Mouse (Mus musculus) frontal cortex, adult 2 months (tissue): ENCODE results near the gene Casr. TPM values are rescaled to one million over a fixed set of nuclear protein-coding genes. Genes with fewer than 3 reads are reported as not detected.
A peak's percentile ranks its signal among the peaks of the same experiment; 100 is the strongest.

ENCODE experiments used
- DNase-seq, 2 experiments: peaks; one replicate each; pipeline ENCODE4 v3.0.0; 2022; ENCODE audit warnings: low spot score in 1 of 2; ENCODE audit errors: extremely low spot score in 1 of 2
- polyA plus RNA-seq: library from polyadenylated mRNA; depleted of rRNA; stranded (reverse); fragments of >200 nt; gene quantifications from 2 replicates; pipeline ENCODE4 v1.2.3, GENCODE M21; 2012; rRNA removed

Gene Casr
- 0.14 and 0.21 TPM in 2 replicates for polyA plus RNA-seq

GRCm38 (mm10) chr16:36561386-36562338 lies at the start of gene Casr:
Gene Casr, minus strand, starts transcription at chr16:36562141.
- DNase-seq = no peak

- no peak for DNase-seq
Measured at GRCm38 (mm10) chr16:36602632-36603031, 40.7 kb upstream of the Casr start.

- no peak for DNase-seq
Measured at GRCm38 (mm10) chr16:36598265-36598664, 36.3 kb upstream of the Casr start.

- no peak for DNase-seq
Measured at GRCm38 (mm10) chr16:36596671-36597410, 34.9 kb upstream of the Casr start.

GRCm38 (mm10) chr16:36589898-36590297 lies 28.0 kb upstream of the Casr start:
- DNase-seq = no peak

- DNase-seq = no peak
Measured at GRCm38 (mm10) chr16:36587971-36588370, 26.0 kb upstream of the Casr start.

- no peak for DNase-seq
Measured at GRCm38 (mm10) chr16:36582073-36582472, 20.1 kb upstream of the Casr start.

GRCm38 (mm10) chr16:36571942-36572341 lies 10.0 kb upstream of the Casr start:
- DNase-seq = peak in 1 of 2 experiments; percentile 5

GRCm38 (mm10) chr16:36559573-36559972 lies 2.4 kb downstream of the Casr start:
- no peak for DNase-seq

- DNase-seq = no peak
Measured at GRCm38 (mm10) chr16:36555672-36556165, 6.2 kb downstream of the Casr start.

GRCm38 (mm10) chr16:36553624-36554023 lies 8.3 kb downstream of the Casr start:
- DNase-seq = no peak

GRCm38 (mm10) chr16:36545333-36545732 lies 16.6 kb downstream of the Casr start:
- DNase-seq = no peak

- DNase-seq = no peak
Measured at GRCm38 (mm10) chr16:36543091-36543490, 18.9 kb downstream of the Casr start.

- no peak for DNase-seq
Measured at GRCm38 (mm10) chr16:36540834-36541233, 21.1 kb downstream of the Casr start.

GRCm38 (mm10) chr16:36532981-36533687 lies 28.8 kb downstream of the Casr start:
- no peak for DNase-seq

- no peak for DNase-seq
Measured at GRCm38 (mm10) chr16:36532046-36532445, 29.9 kb downstream of the Casr start.

- DNase-seq = no peak
Measured at GRCm38 (mm10) chr16:36531630-36532029, 30.3 kb downstream of the Casr start.

- DNase-seq = peak in 1 of 2 experiments; percentile 16
Measured at GRCm38 (mm10) chr16:36530566-36531552, 31.1 kb downstream of the Casr start.

- DNase-seq = no peak
Measured at GRCm38 (mm10) chr16:36528822-36529221, 33.1 kb downstream of the Casr start.
